Mouse (Mus musculus): ENCODE data around the gene Ankrd53. TPM values are rescaled to one million over a fixed set of nuclear protein-coding genes. Genes with fewer than 3 reads are reported as not detected.

Gene Ankrd53
- polyA plus RNA-seq, 1 experiment from 2014 or later, result not detected

DNA sequence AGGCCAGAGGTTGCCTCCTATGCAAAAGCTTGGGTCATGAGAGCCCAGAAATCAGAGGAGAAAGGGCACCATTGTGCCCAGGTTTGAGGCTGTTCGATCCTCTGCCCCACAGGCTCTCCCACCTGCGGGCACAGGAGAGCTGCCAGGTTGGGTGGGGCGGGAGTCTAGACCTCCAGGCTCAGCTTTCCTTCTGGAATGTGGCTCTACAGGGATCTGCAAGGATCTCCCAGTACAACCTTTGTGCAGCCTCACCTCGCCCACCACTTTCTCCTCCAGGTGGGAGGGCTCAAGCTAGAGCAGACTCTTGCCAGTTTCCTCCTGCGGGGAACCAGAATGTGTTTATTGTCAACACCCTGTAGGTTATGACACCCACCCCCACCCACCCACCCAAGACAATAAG, 17.9 kb upstream of the Ankrd53 start:
- 66% methylated on average over 5 of the region's 5 CpGs for WGBS
- Histone ChIP-seq H3K4me1 (ENCODE audit: control insufficient read depth, insufficient read depth, low read length) (no peaks in the 10 kb centered on the region), H3K27me3 (ENCODE audit: control insufficient read depth, insufficient read depth, low read length) (no peaks in the 10 kb centered on the region), H3K36me3 (replicated peaks; ENCODE audit: control insufficient read depth, insufficient read depth, low read depth, low read length) (no peaks in the 10 kb centered on the region), H3K4me2 (ENCODE audit: low read depth, low read length) (no peak overlapping the region), H3K9me3 (replicated peaks; ENCODE audit: control insufficient read depth, low read length) (no peaks in the 10 kb centered on the region), H3K27ac (replicated peaks; ENCODE audit: low read depth, low read length) (no peak overlapping the region), H3K9ac (replicated peaks; ENCODE audit: low read length) (no peak overlapping the region), H3K4me3 (ENCODE audit: low read depth, low read length) (no peak overlapping the region)
- no peak for DNase-seq (ENCODE audit: low spot score)
- ATAC-seq (replicated peaks; ENCODE audit: insufficient number of reproducible peaks, low FRiP score, low TSS enrichment, low read depth), result no peak

DNA sequence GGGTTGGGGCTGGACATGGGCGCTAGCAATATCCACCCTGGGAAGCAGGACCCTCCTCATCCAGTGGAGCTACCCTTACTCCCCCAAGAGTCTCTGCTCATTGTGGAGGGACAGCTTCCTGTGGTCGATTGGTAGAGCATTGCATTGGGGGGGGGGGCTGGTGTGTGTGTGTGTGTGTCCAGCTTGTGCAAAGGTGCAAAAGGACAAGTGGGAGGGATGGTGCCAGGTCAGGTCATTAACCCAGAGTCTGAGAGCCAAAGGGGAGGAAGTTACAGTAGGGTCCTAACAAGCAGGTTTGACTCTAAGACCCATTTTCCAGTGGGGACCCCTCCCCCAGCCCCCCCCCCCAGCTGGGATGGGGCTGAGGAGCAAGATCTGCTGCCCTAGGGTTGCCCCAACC, 17.0 kb upstream of the Ankrd53 start:
- WGBS, result 35% methylated on average over 2 of the region's 2 CpGs
- no peaks in the 10 kb centered on the region for H3K27me3 ChIP-seq (ENCODE audit: control insufficient read depth, insufficient read depth, low read length)
- no peak overlapping the region for H3K9ac ChIP-seq (replicated peaks; ENCODE audit: low read length)
- no peak overlapping the region for H3K27ac ChIP-seq (replicated peaks; ENCODE audit: low read depth, low read length)
- H3K9me3 ChIP-seq (replicated peaks; ENCODE audit: control insufficient read depth, low read length), result no peaks in the 10 kb centered on the region
- no peaks in the 10 kb centered on the region for H3K4me1 ChIP-seq (ENCODE audit: control insufficient read depth, insufficient read depth, low read length)
- no peaks in the 10 kb centered on the region for H3K36me3 ChIP-seq (replicated peaks; ENCODE audit: control insufficient read depth, insufficient read depth, low read depth, low read length)
- no peak overlapping the region for H3K4me2 ChIP-seq (ENCODE audit: low read depth, low read length)
- no peak overlapping the region for H3K4me3 ChIP-seq (ENCODE audit: low read depth, low read length)
- ATAC-seq (replicated peaks; ENCODE audit: insufficient number of reproducible peaks, low FRiP score, low TSS enrichment, low read depth) (no peak), DNase-seq (ENCODE audit: low spot score) (no peak)

DNA sequence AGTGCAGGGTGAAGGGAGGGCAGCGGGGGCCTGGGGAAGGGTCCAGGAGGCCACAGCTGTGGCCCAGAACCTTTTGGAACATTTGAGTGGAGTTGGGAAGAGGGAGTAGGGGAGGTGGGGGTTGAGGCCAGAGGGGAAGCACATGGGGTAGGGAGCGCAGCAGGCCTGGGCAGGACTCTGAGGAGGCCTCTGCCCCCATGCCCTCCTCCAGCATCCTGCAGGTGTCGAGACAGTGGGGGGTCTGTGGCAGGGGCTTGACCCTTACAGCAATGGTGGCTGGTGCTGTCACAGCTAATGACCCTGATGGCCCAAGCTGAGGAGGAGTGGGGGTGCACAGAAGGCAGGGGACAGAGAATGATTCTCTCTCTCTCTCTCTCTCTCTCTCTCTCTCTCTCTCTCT, 13.2 kb upstream of the Ankrd53 start:
- ATAC-seq (replicated peaks; ENCODE audit: insufficient number of reproducible peaks, low FRiP score, low TSS enrichment, low read depth) (peak; percentile 29; the same call in 1 of the 2 replicates), DNase-seq (ENCODE audit: low spot score) (no peak)
- no peaks in the 10 kb centered on the region for H3K9me3 ChIP-seq (replicated peaks; ENCODE audit: control insufficient read depth, low read length)
- WGBS, result 50% methylated on average over 3 of the region's 3 CpGs
- H3K9ac ChIP-seq (replicated peaks; ENCODE audit: low read length), result no peak overlapping the region
- H3K27me3 ChIP-seq (ENCODE audit: control insufficient read depth, insufficient read depth, low read length), result no peaks in the 10 kb centered on the region
- no peak overlapping the region for H3K4me3 ChIP-seq (ENCODE audit: low read depth, low read length)
- H3K4me2 ChIP-seq (ENCODE audit: low read depth, low read length), result no peak overlapping the region
- H3K27ac ChIP-seq (replicated peaks; ENCODE audit: low read depth, low read length), result no peak overlapping the region
- H3K36me3 ChIP-seq (replicated peaks; ENCODE audit: control insufficient read depth, insufficient read depth, low read depth, low read length), result no peaks in the 10 kb centered on the region
- H3K4me1 ChIP-seq (ENCODE audit: control insufficient read depth, insufficient read depth, low read length), result no peaks in the 10 kb centered on the region

DNA sequence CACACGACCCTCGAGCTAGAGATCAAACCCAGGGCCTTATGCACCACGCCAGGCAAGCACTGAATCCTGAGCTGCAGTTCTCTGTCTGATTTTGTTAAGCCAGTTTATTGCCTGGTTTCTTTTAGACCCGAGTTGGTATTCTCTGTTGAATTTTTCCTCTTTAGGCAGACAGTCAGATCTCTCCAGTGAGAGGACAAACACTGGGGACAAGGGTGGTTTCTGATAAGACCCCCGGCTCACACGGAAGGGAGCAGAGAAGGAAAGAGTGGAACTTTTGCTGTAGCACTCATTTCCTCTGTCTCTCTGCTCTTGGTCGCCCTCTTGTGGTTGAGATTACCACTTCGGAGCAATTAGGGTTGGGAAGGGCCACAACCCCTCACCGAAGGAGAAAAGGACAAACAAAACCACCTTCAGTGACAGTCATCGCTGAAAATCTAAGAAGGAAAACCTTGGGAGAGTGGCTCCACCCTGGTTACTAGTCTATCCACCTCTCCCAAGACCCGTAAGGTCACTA, 12.2 kb upstream of the Ankrd53 start:
- DNase-seq (ENCODE audit: low spot score) (peak; percentile 78), ATAC-seq (replicated peaks; ENCODE audit: insufficient number of reproducible peaks, low FRiP score, low TSS enrichment, low read depth) (no peak)
- Histone ChIP-seq H3K9ac (replicated peaks; ENCODE audit: low read length) (0 out of 2 replicates have a peak overlapping the region, but pooled peaks have one; percentile 18), H3K4me1 (ENCODE audit: control insufficient read depth, insufficient read depth, low read length) (no peaks in the 10 kb centered on the region), H3K9me3 (replicated peaks; ENCODE audit: control insufficient read depth, low read length) (no peaks in the 10 kb centered on the region), H3K36me3 (replicated peaks; ENCODE audit: control insufficient read depth, insufficient read depth, low read depth, low read length) (no peaks in the 10 kb centered on the region), H3K4me3 (ENCODE audit: low read depth, low read length) (no peak overlapping the region), H3K27me3 (ENCODE audit: control insufficient read depth, insufficient read depth, low read length) (no peaks in the 10 kb centered on the region), H3K27ac (replicated peaks; ENCODE audit: low read depth, low read length) (no peak overlapping the region), H3K4me2 (ENCODE audit: low read depth, low read length) (no peak overlapping the region; the same call in 1 of the 2 replicates)
- WGBS, result 8% methylated on average over 11 of the region's 11 CpGs

DNA sequence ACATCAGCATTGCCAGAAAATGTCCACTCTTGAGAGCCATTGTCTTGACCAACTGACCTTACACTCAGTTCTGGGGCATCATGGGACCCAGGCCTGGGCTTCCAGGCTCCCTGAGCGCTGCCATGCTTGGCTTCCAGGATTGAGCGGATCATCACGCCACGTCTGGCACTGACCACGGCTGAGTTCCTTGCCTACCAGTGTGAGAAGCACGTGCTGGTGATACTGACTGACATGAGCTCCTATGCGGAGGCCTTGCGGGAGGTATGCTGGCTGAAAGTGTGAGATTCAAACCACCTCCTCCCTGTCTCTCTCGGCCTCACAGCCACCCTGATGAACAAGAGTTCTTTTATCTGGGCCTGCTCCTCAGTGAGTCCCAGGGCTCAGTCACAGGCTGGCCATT, 6.4 kb upstream of the Ankrd53 start:
- H3K4me1 ChIP-seq (ENCODE audit: control insufficient read depth, insufficient read depth, low read length), result no peaks in the 10 kb centered on the region
- no peak overlapping the region for H3K4me3 ChIP-seq (ENCODE audit: low read depth, low read length)
- 67% methylated on average over 9 of the region's 9 CpGs for WGBS
- no peaks in the 10 kb centered on the region for H3K9me3 ChIP-seq (replicated peaks; ENCODE audit: control insufficient read depth, low read length)
- no peak overlapping the region for H3K27ac ChIP-seq (replicated peaks; ENCODE audit: low read depth, low read length)
- no peak overlapping the region for H3K9ac ChIP-seq (replicated peaks; ENCODE audit: low read length)
- H3K36me3 ChIP-seq (replicated peaks; ENCODE audit: control insufficient read depth, insufficient read depth, low read depth, low read length), result no peaks in the 10 kb centered on the region
- peaks cover 35% of the 10 kb centered on the region for H3K27me3 ChIP-seq (ENCODE audit: control insufficient read depth, insufficient read depth, low read length)
- DNase-seq (ENCODE audit: low spot score) (no peak), ATAC-seq (replicated peaks; ENCODE audit: insufficient number of reproducible peaks, low FRiP score, low TSS enrichment, low read depth) (no peak)
- H3K4me2 ChIP-seq (ENCODE audit: low read depth, low read length), result no peak overlapping the region

DNA sequence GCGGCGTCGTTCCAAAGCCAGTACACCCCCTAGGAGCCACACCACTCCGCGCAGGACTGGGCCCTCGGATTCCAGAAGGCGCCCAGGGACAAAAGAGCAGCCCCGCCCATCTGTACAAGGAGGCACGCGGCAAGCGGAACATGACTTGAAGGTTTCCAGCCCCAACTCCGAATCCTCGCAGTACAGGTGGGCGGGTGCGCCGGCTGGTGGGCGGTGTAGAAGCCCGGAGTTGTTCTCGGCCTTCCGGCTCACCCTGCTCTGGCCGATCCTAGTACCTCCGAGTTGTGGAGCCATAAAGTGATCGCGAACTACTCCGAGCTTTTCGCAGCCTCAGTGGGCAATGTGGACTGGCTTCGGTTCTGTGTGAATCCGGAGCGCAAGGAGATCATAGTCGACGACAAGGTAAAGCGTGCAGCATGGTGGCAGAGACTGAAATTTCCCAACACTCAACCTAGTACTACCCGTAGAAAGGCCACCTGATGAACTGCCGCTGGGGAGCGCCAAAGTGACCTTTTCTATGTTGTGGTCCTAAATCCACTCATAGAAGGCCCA, 512 bp downstream of the Ankrd53 start:
- H3K27me3 ChIP-seq (ENCODE audit: control insufficient read depth, insufficient read depth, low read length), result peaks cover 46% of the 10 kb centered on the region
- H3K4me3 ChIP-seq (ENCODE audit: low read depth, low read length), result peak overlapping the region; percentile 26
- no peaks in the 10 kb centered on the region for H3K36me3 ChIP-seq (replicated peaks; ENCODE audit: control insufficient read depth, insufficient read depth, low read depth, low read length)
- no peaks in the 10 kb centered on the region for H3K9me3 ChIP-seq (replicated peaks; ENCODE audit: control insufficient read depth, low read length)
- H3K4me2 ChIP-seq (ENCODE audit: low read depth, low read length), result peak overlapping the region; percentile 54
- under 1% methylated on average over 35 of the region's 35 CpGs for WGBS
- H3K27ac ChIP-seq (replicated peaks; ENCODE audit: low read depth, low read length), result no peak overlapping the region
- DNase-seq (ENCODE audit: low spot score), result peak; percentile 55
- H3K9ac ChIP-seq (replicated peaks; ENCODE audit: low read length), result peak overlapping the region; percentile 19; the same call in 1 of the 2 replicates
- ATAC-seq (replicated peaks; ENCODE audit: insufficient number of reproducible peaks, low FRiP score, low TSS enrichment, low read depth), result peak; percentile 50; the same call in 1 of the 2 replicates
- peaks cover 3% of the 10 kb centered on the region; the same call in 1 of the 2 replicates for H3K4me1 ChIP-seq (ENCODE audit: control insufficient read depth, insufficient read depth, low read length)

DNA sequence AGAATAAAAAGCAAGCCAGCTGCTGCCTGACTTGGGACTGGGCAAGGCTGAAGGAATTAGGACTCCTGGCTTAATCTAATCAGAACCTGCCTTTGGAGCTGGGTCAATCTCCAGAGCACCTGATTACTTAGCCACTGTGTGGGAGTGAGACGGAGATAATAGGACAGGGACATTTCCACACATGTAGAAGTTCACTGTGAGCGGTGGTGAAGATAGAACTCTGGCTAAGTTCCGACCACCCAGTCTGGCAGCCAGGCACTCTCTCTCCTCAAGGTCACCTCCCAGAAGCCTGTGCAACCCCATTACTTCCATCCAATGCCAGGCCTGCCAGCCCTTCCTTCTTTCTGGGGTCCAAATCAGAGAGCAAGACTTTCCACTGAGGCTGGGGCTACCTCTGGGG, 4.5 kb downstream of the Ankrd53 start:
- WGBS, result 82% methylated on average over 3 of the region's 3 CpGs
- no peak overlapping the region for H3K4me2 ChIP-seq (ENCODE audit: low read depth, low read length)
- peaks cover 3% of the 10 kb centered on the region; the same call in 1 of the 2 replicates for H3K4me1 ChIP-seq (ENCODE audit: control insufficient read depth, insufficient read depth, low read length)
- H3K9ac ChIP-seq (replicated peaks; ENCODE audit: low read length), result no peak overlapping the region
- DNase-seq (ENCODE audit: low spot score) (no peak), ATAC-seq (replicated peaks; ENCODE audit: insufficient number of reproducible peaks, low FRiP score, low TSS enrichment, low read depth) (no peak)
- no peaks in the 10 kb centered on the region for H3K9me3 ChIP-seq (replicated peaks; ENCODE audit: control insufficient read depth, low read length)
- peaks cover 17% of the 10 kb centered on the region for H3K27me3 ChIP-seq (ENCODE audit: control insufficient read depth, insufficient read depth, low read length)
- no peak overlapping the region for H3K27ac ChIP-seq (replicated peaks; ENCODE audit: low read depth, low read length)
- no peak overlapping the region for H3K4me3 ChIP-seq (ENCODE audit: low read depth, low read length)
- no peaks in the 10 kb centered on the region for H3K36me3 ChIP-seq (replicated peaks; ENCODE audit: control insufficient read depth, insufficient read depth, low read depth, low read length)

DNA sequence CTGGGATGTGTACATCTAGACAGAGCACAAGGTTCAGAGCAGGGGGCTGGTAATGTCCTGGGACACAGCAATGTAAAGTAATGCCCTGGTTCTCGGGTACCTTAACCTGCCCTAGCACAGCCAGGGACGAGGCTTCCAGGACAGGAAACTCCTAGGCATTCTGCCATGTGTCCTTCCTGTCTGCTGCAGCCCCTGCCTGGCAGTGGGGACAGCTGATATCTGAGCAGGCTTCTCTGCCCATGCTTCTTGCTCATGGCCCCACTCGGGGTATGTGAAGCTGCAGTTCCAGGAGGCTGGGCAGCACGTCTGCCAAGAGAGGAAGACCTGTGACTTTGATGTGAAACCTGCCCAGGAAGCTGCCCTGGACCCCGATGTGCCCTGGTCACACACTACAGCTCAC, 6.0 kb downstream of the Ankrd53 start:
- H3K36me3 ChIP-seq (replicated peaks; ENCODE audit: control insufficient read depth, insufficient read depth, low read depth, low read length), result no peaks in the 10 kb centered on the region; the same call in 1 of the 2 replicates
- H3K4me2 ChIP-seq (ENCODE audit: low read depth, low read length), result no peak overlapping the region
- H3K9me3 ChIP-seq (replicated peaks; ENCODE audit: control insufficient read depth, low read length), result no peaks in the 10 kb centered on the region
- no peak for DNase-seq (ENCODE audit: low spot score)
- H3K9ac ChIP-seq (replicated peaks; ENCODE audit: low read length), result no peak overlapping the region
- ATAC-seq (replicated peaks; ENCODE audit: insufficient number of reproducible peaks, low FRiP score, low TSS enrichment, low read depth), result no peak
- peaks cover 5% of the 10 kb centered on the region; the same call in 1 of the 2 replicates for H3K27me3 ChIP-seq (ENCODE audit: control insufficient read depth, insufficient read depth, low read length)
- H3K4me1 ChIP-seq (ENCODE audit: control insufficient read depth, insufficient read depth, low read length), result no peaks in the 10 kb centered on the region
- no peak overlapping the region for H3K4me3 ChIP-seq (ENCODE audit: low read depth, low read length)
- H3K27ac ChIP-seq (replicated peaks; ENCODE audit: low read depth, low read length), result no peak overlapping the region
- WGBS, result 80% methylated on average over 5 of the region's 5 CpGs

Data from embryonic facial prominence, embryonic 11.5 days (tissue).